Mouse (Mus musculus) stomach, postnatal 0 days (tissue): ENCODE data around the gene Pphln1.
A peak's percentile ranks its signal among the peaks of the same experiment; 100 is the strongest.

ENCODE experiments used
- CTCF ChIP-seq: IDR thresholded peaks from 2 replicates; pipeline ENCODE4 v1.5.1; 2016; ENCODE audit warnings: antibody characterized with exemption, low read depth, mild to moderate bottlenecking, moderate library complexity
- EP300 ChIP-seq: optimal IDR thresholded peaks from 2 replicates; pipeline ENCODE3; 2016; ENCODE audit warnings: antibody characterized with exemption

DNA sequence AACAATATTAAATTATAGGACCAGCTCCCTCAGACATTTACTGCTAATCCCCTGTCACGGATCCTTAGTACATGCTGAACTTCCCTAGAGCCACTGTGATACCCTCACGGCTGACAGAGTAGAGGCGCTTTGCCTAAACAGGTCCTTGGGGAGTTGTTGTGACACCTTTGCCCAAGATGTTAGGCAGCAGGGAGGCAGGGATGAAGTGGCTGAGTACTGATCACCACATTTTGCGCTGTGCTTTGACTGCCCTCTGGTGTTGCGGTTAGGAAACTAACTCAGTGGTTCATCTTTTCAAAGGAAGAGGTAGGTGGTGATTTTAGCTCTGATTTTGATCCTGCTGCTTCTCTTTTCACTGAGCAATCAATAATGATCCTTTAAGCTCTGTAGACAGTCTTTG is 40.5 kb downstream of the Pphln1 start:
- peak; percentile 97 for TF ChIP-seq CTCF
- TF ChIP-seq EP300, result no peak
